Mouse (Mus musculus) midbrain, embryonic 13.5 days (tissue): ENCODE measurements at regions not wholly inside any gene's neighbourhood (a gene's known extent, or its start where the extent isn't known, plus 50 kb on each side); places are given as distances from the start of the nearest gene placed in this dataset.

Source experiments
- ATAC-seq: fragments of 200-750 bp; cut with Nextera tagmentation; 2 replicates; pipeline ENCODE4 v1.8.0; 2017; ENCODE audit warnings: mild to moderate bottlenecking, moderate TSS enrichment, moderate library complexity
- H3K27ac ChIP-seq: fragments of 300-500 bp; sonication (generic); 2 replicates; pipeline ENCODE4 v1.5.1; 2015; ENCODE audit warnings: inconsistent platforms, mild to moderate bottlenecking, moderate library complexity
- H3K27me3 ChIP-seq: fragments of 300-500 bp; sonication (generic); 2 replicates; pipeline ENCODE4 v1.6.1; 2015; ENCODE audit warnings: mild to moderate bottlenecking, inconsistent platforms
- H3K36me3 ChIP-seq: fragments of 300-500 bp; sonication (generic); 2 replicates; pipeline ENCODE4 v1.6.1; 2015; ENCODE audit warnings: mild to moderate bottlenecking, inconsistent platforms
- H3K4me1 ChIP-seq: fragments of 300-500 bp; sonication (generic); replicated peaks from 2 replicates; pipeline ENCODE4 v1.6.1; 2015; ENCODE audit warnings: inconsistent platforms
- H3K4me2 ChIP-seq: fragments of 300-500 bp; sonication (generic); replicated peaks from 2 replicates; pipeline ENCODE4 v1.6.1; 2015; ENCODE audit warnings: moderate library complexity, mild to moderate bottlenecking, inconsistent platforms
- H3K4me3 ChIP-seq: fragments of 300-500 bp; sonication (generic); replicated peaks from 2 replicates; pipeline ENCODE4 v1.5.1; 2015; ENCODE audit warnings: mild to moderate bottlenecking, inconsistent platforms
- H3K9ac ChIP-seq: fragments of 300-500 bp; sonication (generic); replicated peaks from 2 replicates; pipeline ENCODE4 v1.6.1; 2015; ENCODE audit warnings: mild to moderate bottlenecking, inconsistent platforms
- H3K9me3 ChIP-seq: fragments of 300-500 bp; sonication (generic); 2 replicates; pipeline ENCODE4 v1.6.1; 2016; ENCODE audit warnings: mild to moderate bottlenecking, inconsistent platforms
- WGBS: fragments of 180-500 bp; shearing (Covaris S2); methylation state at CpG from one replicate; pipeline ENCODE4 v1.1.7; 2015; 5-methylcytosine and 5-hydroxymethylcytosine counted together

- Histone ChIP-seq H3K36me3 (no peaks in the 10 kb centered on the region), H3K9me3 (no peaks in the 10 kb centered on the region), H3K4me2 (no peak overlapping the region), H3K9ac (no peak overlapping the region), H3K27ac (no peak overlapping the region), H3K4me1 (no peaks in the 10 kb centered on the region), H3K4me3 (no peak overlapping the region), H3K27me3 (no peaks in the 10 kb centered on the region)
- ATAC-seq, result no peak
- 97% methylated on average over 1 of the region's 1 CpGs for WGBS
Measured at GRCm38 (mm10) chr11:6785471-6785870, 52.0 kb downstream of the Gm11983 start.

GRCm38 (mm10) chr11:6782826-6783225, 54.6 kb downstream of the Gm11983 start:
- no peaks in the 10 kb centered on the region for H3K36me3 ChIP-seq
- H3K9me3 ChIP-seq, result no peaks in the 10 kb centered on the region
- no peak overlapping the region for H3K9ac ChIP-seq
- H3K27ac ChIP-seq, result no peak overlapping the region
- H3K27me3 ChIP-seq, result no peaks in the 10 kb centered on the region
- H3K4me3 ChIP-seq, result no peak overlapping the region
- no peak overlapping the region for H3K4me2 ChIP-seq
- peaks cover 3% of the 10 kb centered on the region; the same call in 1 of the 2 replicates for H3K4me1 ChIP-seq
- ATAC-seq, result no peak
- WGBS, result 91% methylated on average over 14 of the region's 14 CpGs

- no peak overlapping the region for H3K9ac ChIP-seq
- H3K4me3 ChIP-seq, result no peak overlapping the region
- H3K9me3 ChIP-seq, result no peaks in the 10 kb centered on the region
- WGBS, result 91% methylated on average over 5 of the region's 5 CpGs
- H3K27ac ChIP-seq, result no peak overlapping the region
- no peak overlapping the region for H3K4me2 ChIP-seq
- ATAC-seq, result no peak; the same call in 1 of the 2 replicates
- H3K4me1 ChIP-seq, result peaks cover 3% of the 10 kb centered on the region; the same call in 1 of the 2 replicates
- H3K36me3 ChIP-seq, result no peaks in the 10 kb centered on the region
- no peaks in the 10 kb centered on the region for H3K27me3 ChIP-seq
Measured at GRCm38 (mm10) chr11:6779752-6780151, 57.7 kb downstream of the Gm11983 start.

- WGBS, result 31% methylated on average over 10 of the region's 10 CpGs
- Histone ChIP-seq H3K27ac (no peak overlapping the region), H3K4me3 (no peak overlapping the region), H3K36me3 (no peaks in the 10 kb centered on the region), H3K4me2 (no peak overlapping the region), H3K9ac (no peak overlapping the region), H3K4me1 (peaks cover 3% of the 10 kb centered on the region; the same call in 1 of the 2 replicates), H3K27me3 (no peaks in the 10 kb centered on the region), H3K9me3 (no peaks in the 10 kb centered on the region)
- ATAC-seq, result no peak
Measured at GRCm38 (mm10) chr11:6778596-6779360, 58.7 kb downstream of the Gm11983 start.

- Histone ChIP-seq H3K4me2 (no peak overlapping the region), H3K9ac (no peak overlapping the region), H3K4me1 (peaks cover 3% of the 10 kb centered on the region; the same call in 1 of the 2 replicates), H3K9me3 (no peaks in the 10 kb centered on the region), H3K4me3 (no peak overlapping the region), H3K27me3 (no peaks in the 10 kb centered on the region), H3K27ac (no peak overlapping the region), H3K36me3 (no peaks in the 10 kb centered on the region)
- ATAC-seq, result no peak
- WGBS, result 100% methylated on average over 1 of the region's 1 CpGs
Measured at GRCm38 (mm10) chr11:6777566-6777965, 59.9 kb downstream of the Gm11983 start.

GRCm38 (mm10) chr11:6774656-6775055, 62.8 kb downstream of the Gm11983 start:
- H3K27ac ChIP-seq, result no peak overlapping the region
- 66% methylated on average over 4 of the region's 4 CpGs for WGBS
- no peak overlapping the region for H3K9ac ChIP-seq
- peak; percentile 38; the same call in 1 of the 2 replicates for ATAC-seq
- no peak overlapping the region for H3K4me3 ChIP-seq
- no peaks in the 10 kb centered on the region for H3K36me3 ChIP-seq
- peaks cover 3% of the 10 kb centered on the region; the same call in 1 of the 2 replicates for H3K4me1 ChIP-seq
- no peaks in the 10 kb centered on the region for H3K9me3 ChIP-seq
- H3K4me2 ChIP-seq, result no peak overlapping the region
- no peaks in the 10 kb centered on the region for H3K27me3 ChIP-seq

GRCm38 (mm10) chr11:6773951-6774350, 63.5 kb downstream of the Gm11983 start:
- Histone ChIP-seq H3K4me2 (no peak overlapping the region), H3K27me3 (no peaks in the 10 kb centered on the region), H3K4me3 (no peak overlapping the region), H3K27ac (no peak overlapping the region), H3K36me3 (no peaks in the 10 kb centered on the region), H3K4me1 (peaks cover 3% of the 10 kb centered on the region; the same call in 1 of the 2 replicates), H3K9ac (no peak overlapping the region), H3K9me3 (no peaks in the 10 kb centered on the region)
- ATAC-seq, result no peak
- WGBS, result 88% methylated on average over 5 of the region's 5 CpGs

- Histone ChIP-seq H3K27ac (no peak overlapping the region), H3K36me3 (no peaks in the 10 kb centered on the region), H3K4me3 (no peak overlapping the region), H3K4me1 (peaks cover 2% of the 10 kb centered on the region; the same call in 1 of the 2 replicates), H3K4me2 (no peak overlapping the region), H3K27me3 (no peaks in the 10 kb centered on the region), H3K9ac (no peak overlapping the region), H3K9me3 (no peaks in the 10 kb centered on the region)
- WGBS, result 13% methylated on average over 1 of the region's 1 CpGs
- ATAC-seq, result no peak
Measured at GRCm38 (mm10) chr11:6773364-6773763, 64.1 kb downstream of the Gm11983 start.

- Histone ChIP-seq H3K27ac (no peak overlapping the region), H3K4me1 (no peaks in the 10 kb centered on the region), H3K9ac (no peak overlapping the region), H3K9me3 (no peaks in the 10 kb centered on the region), H3K36me3 (no peaks in the 10 kb centered on the region), H3K27me3 (peaks cover 2% of the 10 kb centered on the region; the same call in 1 of the 2 replicates), H3K4me2 (no peak overlapping the region), H3K4me3 (no peak overlapping the region)
- 0 out of 2 replicates have a peak, but pooled peaks have one; percentile 4 for ATAC-seq
- 85% methylated on average over 7 of the region's 7 CpGs for WGBS
Measured at GRCm38 (mm10) chr11:6769437-6769765, 68.1 kb downstream of the Gm11983 start.

- WGBS, result 52% methylated on average over 22 of the region's 22 CpGs
- H3K9me3 ChIP-seq, result no peaks in the 10 kb centered on the region
- H3K4me3 ChIP-seq, result no peak overlapping the region
- H3K4me1 ChIP-seq, result no peaks in the 10 kb centered on the region
- no peak overlapping the region for H3K27ac ChIP-seq
- ATAC-seq, result peak; percentile 69
- no peaks in the 10 kb centered on the region for H3K36me3 ChIP-seq
- no peak overlapping the region for H3K4me2 ChIP-seq
- H3K9ac ChIP-seq, result no peak overlapping the region
- H3K27me3 ChIP-seq, result peaks cover 2% of the 10 kb centered on the region; the same call in 1 of the 2 replicates
Measured at GRCm38 (mm10) chr11:6768599-6769436, 68.6 kb downstream of the Gm11983 start.

- no peaks in the 10 kb centered on the region for H3K9me3 ChIP-seq
- H3K9ac ChIP-seq, result no peak overlapping the region
- peaks cover 2% of the 10 kb centered on the region; the same call in 1 of the 2 replicates for H3K27me3 ChIP-seq
- ATAC-seq, result no peak
- H3K4me3 ChIP-seq, result no peak overlapping the region
- WGBS, result 62% methylated on average over 7 of the region's 7 CpGs
- 0 out of 2 replicates have a peak, but pooled peaks cover 2% of the 10 kb centered on the region for H3K4me1 ChIP-seq
- no peak overlapping the region for H3K27ac ChIP-seq
- H3K36me3 ChIP-seq, result no peaks in the 10 kb centered on the region
- no peak overlapping the region for H3K4me2 ChIP-seq
Measured at GRCm38 (mm10) chr11:6766725-6767124, 70.7 kb downstream of the Gm11983 start.

- WGBS, result 94% methylated on average over 5 of the region's 5 CpGs
Measured at GRCm38 (mm10) chr11:6765333-6765957, 72.0 kb downstream of the Gm11983 start.

More at GRCm38 (mm10) chr11:6765333-6765957, 72.0 kb downstream of the Gm11983 start:
- H3K27ac ChIP-seq, result no peak overlapping the region
- ATAC-seq, result no peak
- no peaks in the 10 kb centered on the region for H3K9me3 ChIP-seq
- no peaks in the 10 kb centered on the region for H3K36me3 ChIP-seq
- no peak overlapping the region for H3K4me2 ChIP-seq
- H3K27me3 ChIP-seq, result peaks cover 2% of the 10 kb centered on the region; the same call in 1 of the 2 replicates
- H3K4me1 ChIP-seq, result peaks cover 10% of the 10 kb centered on the region; the same call in 1 of the 2 replicates
- H3K9ac ChIP-seq, result no peak overlapping the region
- no peak overlapping the region for H3K4me3 ChIP-seq
